Mouse (Mus musculus) limb, embryonic 14.5 days (tissue): ENCODE data around the gene Scyl2. TPM values are rescaled to one million over a fixed set of nuclear protein-coding genes. Genes with fewer than 3 reads are reported as not detected.
"Not testable (repeated sequence)": the region's sequence is repeated elsewhere in the genome, so short reads cannot be mapped to it uniquely, and the experiment has no call there.

Experiments used
- ATAC-seq: fragments of 200-750 bp; cut with Nextera tagmentation; 2 replicates; pipeline ENCODE4 v1.8.0; 2017; ENCODE audit warnings: low read depth, moderate number of reproducible peaks, moderate TSS enrichment; ENCODE audit not compliant: low FRiP score
- DNase-seq: peaks from one replicate; pipeline ENCODE4 v3.0.0-alpha.2; 2015; ENCODE audit warnings: low spot score
- H3K27ac ChIP-seq: fragments of 300-500 bp; sonication (generic); replicated peaks from 2 replicates; pipeline ENCODE4 v1.5.1; 2014; ENCODE audit warnings: low read depth, mild to moderate bottlenecking, low read length, moderate library complexity, mixed read lengths
- H3K27me3 ChIP-seq: fragments of 300-500 bp; sonication (generic); 2 replicates; pipeline ENCODE4 v1.6.1; 2014; ENCODE audit warnings: low read length, mixed read lengths; ENCODE audit not compliant: control insufficient read depth, insufficient read depth
- H3K36me3 ChIP-seq: fragments of 300-500 bp; sonication (generic); 2 replicates; pipeline ENCODE4 v1.6.1; 2014; ENCODE audit warnings: mild to moderate bottlenecking, low read length, moderate library complexity, mixed read lengths; ENCODE audit not compliant: control insufficient read depth, insufficient read depth
- H3K4me1 ChIP-seq: fragments of 300-500 bp; sonication (generic); 2 replicates; pipeline ENCODE4 v1.6.1; 2014; ENCODE audit warnings: antibody characterized with exemption, low read length, mixed read lengths; ENCODE audit not compliant: control insufficient read depth, insufficient read depth
- H3K4me2 ChIP-seq: fragments of 300-500 bp; sonication (generic); replicated peaks from 2 replicates; pipeline ENCODE4 v1.6.1; 2014; ENCODE audit warnings: low read depth, mild to moderate bottlenecking, low read length, moderate library complexity; ENCODE audit not compliant: severe bottlenecking
- H3K4me3 ChIP-seq: fragments of 300-500 bp; sonication (generic); replicated peaks from 2 replicates; pipeline ENCODE4 v1.5.1; 2014; ENCODE audit warnings: low read length
- H3K9ac ChIP-seq: fragments of 300-500 bp; sonication (generic); 2 replicates; pipeline ENCODE4 v1.6.1; 2014; ENCODE audit warnings: mild to moderate bottlenecking, low read depth, low read length, moderate library complexity; ENCODE audit not compliant: severe bottlenecking
- H3K9me3 ChIP-seq: fragments of 300-500 bp; sonication (generic); 2 replicates; pipeline ENCODE4 v1.6.1; 2016; ENCODE audit warnings: low read length; ENCODE audit not compliant: control insufficient read depth
- POLR2A ChIP-seq: fragments of 200-500 bp; IDR thresholded peaks from 2 replicates; pipeline ENCODE4 v1.8.0; 2012; ENCODE audit warnings: inconsistent platforms, mild to moderate bottlenecking, moderate library complexity, borderline replicate concordance; ENCODE audit not compliant: insufficient read depth, insufficient read length; ENCODE audit errors: extremely low read depth
- WGBS: fragments of 180-500 bp; shearing (Covaris S2); extraction: QIAGEN DNeasy Blood & Tissue Kit; methylation state at CpG from one replicate; pipeline ENCODE4 v1.1.7; 2014; 5-methylcytosine and 5-hydroxymethylcytosine counted together
- polyA plus RNA-seq, 2 experiments: library from polyadenylated mRNA; depleted of rRNA in 1 of 2; stranded (reverse) in 1 of 2; unstranded in 1 of 2; fragments of >200 nt; fragmentation: Nextera tagmentation in 1 of 2; extraction: Ambion mirVana in 1 of 2; gene quantifications; 2 replicates each; pipeline versions ENCODE4 v1.2.1 to v1.2.3; 2012 to 2014

Scyl2 gene
- polyA plus RNA-seq, 2 experiments, result 12.4 to 26.8 TPM

- TF ChIP-seq POLR2A, result no peak
- H3K27ac ChIP-seq, result no peak overlapping the region
- H3K4me3 ChIP-seq, result no peak overlapping the region
- DNase-seq (peak; percentile 34), ATAC-seq (no peak)
- no peak overlapping the region for H3K4me2 ChIP-seq
- 50% methylated on average over 3 of the region's 3 CpGs for WGBS
- H3K9me3 ChIP-seq, result no peaks in the 10 kb centered on the region
- 0 out of 2 replicates have a peak, but pooled peaks cover 3% of the 10 kb centered on the region for H3K4me1 ChIP-seq
- no peak overlapping the region for H3K9ac ChIP-seq
- H3K27me3 ChIP-seq, result no peaks in the 10 kb centered on the region
- H3K36me3 ChIP-seq, result peaks cover 6% of the 10 kb centered on the region; the same call in 1 of the 2 replicates
Measured at GRCm38 (mm10) chr10:89707397-89707796, 21.3 kb upstream of the Scyl2 start.

GRCm38 (mm10) chr10:89703042-89703441 lies 17.0 kb upstream of the Scyl2 start:
- Histone ChIP-seq H3K4me3 (no peak overlapping the region), H3K4me1 (no peaks in the 10 kb centered on the region), H3K9ac (no peak overlapping the region), H3K27ac (no peak overlapping the region), H3K27me3 (no peaks in the 10 kb centered on the region), H3K9me3 (no peaks in the 10 kb centered on the region), H3K4me2 (no peak overlapping the region), H3K36me3 (no peaks in the 10 kb centered on the region)
- ATAC-seq, result no peak
- DNase-seq, result no peak
- 56% methylated on average over 5 of the region's 5 CpGs for WGBS
- TF ChIP-seq POLR2A, result no peak

- no peak for ATAC-seq
- H3K9me3 ChIP-seq, result no peaks in the 10 kb centered on the region
- no peak overlapping the region for H3K27ac ChIP-seq
- 93% methylated on average over 3 of the region's 3 CpGs for WGBS
- H3K9ac ChIP-seq, result no peak overlapping the region
- no peaks in the 10 kb centered on the region for H3K27me3 ChIP-seq
- no peak for TF ChIP-seq POLR2A
- H3K4me3 ChIP-seq, result no peak overlapping the region
- no peaks in the 10 kb centered on the region for H3K4me1 ChIP-seq
- no peaks in the 10 kb centered on the region for H3K36me3 ChIP-seq
- no peak overlapping the region for H3K4me2 ChIP-seq
- no peak for DNase-seq
Measured at GRCm38 (mm10) chr10:89697956-89698355, 11.9 kb upstream of the Scyl2 start.

- not testable (repeated sequence) for H3K27me3 ChIP-seq, H3K4me2 ChIP-seq, H3K27ac ChIP-seq, H3K4me1 ChIP-seq, H3K9ac ChIP-seq, DNase-seq, ATAC-seq, H3K9me3 ChIP-seq, H3K4me3 ChIP-seq, H3K36me3 ChIP-seq
- WGBS, result 84% methylated on average over 2 of the region's 2 CpGs
Measured at GRCm38 (mm10) chr10:89696270-89696669, 10.2 kb upstream of the Scyl2 start.

- DNase-seq (no peak), ATAC-seq (no peak)
- Histone ChIP-seq H3K9me3 (no peaks in the 10 kb centered on the region), H3K36me3 (no peaks in the 10 kb centered on the region), H3K4me1 (no peaks in the 10 kb centered on the region), H3K9ac (no peak overlapping the region), H3K27me3 (no peaks in the 10 kb centered on the region), H3K27ac (no peak overlapping the region), H3K4me3 (no peak overlapping the region), H3K4me2 (no peak overlapping the region)
- WGBS, result 80% methylated on average over 20 of the region's 20 CpGs
- TF ChIP-seq POLR2A, result no peak
Measured at GRCm38 (mm10) chr10:89695194-89695911, 9.3 kb upstream of the Scyl2 start.
